Mouse (Mus musculus): ENCODE data around the gene Arhgap17. TPM values are rescaled to one million over a fixed set of nuclear protein-coding genes. Genes with fewer than 3 reads are reported as not detected.

Gene Arhgap17
- polyA plus RNA-seq, 1 experiment from 2014 or later = 21.8 TPM

DNA sequence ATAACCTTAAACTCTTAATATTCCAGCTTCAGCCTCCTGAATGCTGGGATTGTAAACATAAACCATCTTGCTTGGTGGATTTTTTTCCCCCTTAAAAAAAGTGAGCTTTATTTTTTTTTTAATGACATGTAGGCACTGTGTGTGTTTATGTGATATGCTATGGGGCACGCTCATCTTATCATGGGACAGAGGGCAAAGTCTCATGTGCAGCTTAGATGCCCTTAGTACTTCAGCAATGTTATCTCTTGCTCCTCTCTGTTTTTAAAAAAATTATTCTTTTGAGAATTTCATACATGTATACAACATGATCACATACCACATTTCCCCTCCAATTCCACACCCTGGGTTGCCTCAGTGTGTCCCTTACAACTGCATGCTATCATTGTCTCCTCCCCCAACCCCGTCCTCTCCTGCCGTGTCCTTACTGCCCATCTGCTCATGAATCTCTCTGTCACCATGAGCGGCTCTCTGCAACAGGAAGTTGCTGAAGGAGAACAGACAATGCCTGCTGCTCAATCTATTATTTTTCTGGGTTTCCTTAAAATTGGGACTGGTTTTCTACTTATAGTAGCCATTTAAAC, 123.1 kb downstream of the Arhgap17 start:
- H3K4me1 ChIP-seq (ENCODE audit: control insufficient read depth, insufficient read depth, low read length) = peaks cover 5% of the 10 kb centered on the region
- H3K9ac ChIP-seq (ENCODE audit: low read depth, low read length) = no peak overlapping the region
- no peaks in the 10 kb centered on the region for H3K9me3 ChIP-seq (ENCODE audit: control insufficient read depth, low read length)
- WGBS = 36% methylated on average over 4 of the region's 4 CpGs
- H3K36me3 ChIP-seq (ENCODE audit: control insufficient read depth, insufficient read depth, low read length) = no peaks in the 10 kb centered on the region
- no peak overlapping the region for H3K4me2 ChIP-seq (ENCODE audit: low read depth, low read length)
- H3K4me3 ChIP-seq (ENCODE audit: low read length) = no peak overlapping the region
- peak overlapping the region; percentile 68 for H3K27ac ChIP-seq (ENCODE audit: low read length)
- peak; percentile 73 for ATAC-seq
- no peaks in the 10 kb centered on the region for H3K27me3 ChIP-seq (replicated peaks; ENCODE audit: control insufficient read depth, insufficient read depth, low read length)

DNA sequence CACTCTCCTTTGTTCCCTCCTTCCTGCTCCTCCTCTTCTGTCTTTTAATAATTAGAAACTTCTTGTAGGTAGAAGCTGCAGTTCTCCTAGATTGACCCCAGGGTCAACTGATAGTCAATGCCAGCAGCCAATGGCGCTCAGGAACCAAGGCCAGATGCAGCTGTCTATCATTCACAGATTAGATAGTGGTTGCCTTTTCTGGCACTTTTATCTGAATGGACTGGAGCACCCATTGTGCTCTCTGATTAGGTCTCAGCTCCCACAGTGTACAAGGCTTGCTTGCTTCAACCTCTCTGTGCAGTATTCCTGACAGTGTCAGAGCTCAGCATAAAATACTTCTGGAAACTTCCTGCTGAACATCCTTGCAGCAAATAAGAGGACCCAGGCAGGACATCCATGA, 124.9 kb downstream of the Arhgap17 start:
- no peaks in the 10 kb centered on the region for H3K27me3 ChIP-seq (replicated peaks; ENCODE audit: control insufficient read depth, insufficient read depth, low read length)
- H3K9ac ChIP-seq (ENCODE audit: low read depth, low read length) = no peak overlapping the region
- no peak overlapping the region for H3K4me2 ChIP-seq (ENCODE audit: low read depth, low read length)
- ATAC-seq = peak; percentile 90
- 71% methylated on average over 1 of the region's 1 CpGs for WGBS
- H3K4me1 ChIP-seq (ENCODE audit: control insufficient read depth, insufficient read depth, low read length) = peaks cover 5% of the 10 kb centered on the region
- no peaks in the 10 kb centered on the region for H3K9me3 ChIP-seq (ENCODE audit: control insufficient read depth, low read length)
- no peak overlapping the region for H3K4me3 ChIP-seq (ENCODE audit: low read length)
- H3K36me3 ChIP-seq (ENCODE audit: control insufficient read depth, insufficient read depth, low read length) = no peaks in the 10 kb centered on the region
- H3K27ac ChIP-seq (ENCODE audit: low read length) = no peak overlapping the region

DNA sequence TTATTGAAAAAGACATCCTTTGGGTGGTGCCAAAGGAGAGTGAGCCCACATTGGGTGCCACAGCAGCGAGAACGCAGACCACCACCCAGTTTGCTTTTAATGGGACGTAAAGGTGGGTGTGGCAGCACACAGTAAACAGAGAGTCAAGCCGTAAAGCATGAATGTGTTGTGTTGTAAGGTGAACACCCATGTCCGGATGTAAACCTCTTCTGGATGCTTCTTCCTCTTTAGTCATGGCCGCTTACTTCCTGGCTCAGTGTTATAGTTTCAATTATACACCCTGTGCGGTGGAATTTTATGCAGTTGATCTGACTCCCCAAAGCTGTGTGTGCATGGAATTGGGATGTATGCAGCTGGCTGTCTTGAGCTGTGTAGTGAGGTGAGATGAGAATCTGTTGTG, 127.5 kb downstream of the Arhgap17 start:
- H3K4me1 ChIP-seq (ENCODE audit: control insufficient read depth, insufficient read depth, low read length) = peaks cover 3% of the 10 kb centered on the region
- no peak overlapping the region for H3K4me3 ChIP-seq (ENCODE audit: low read length)
- H3K27ac ChIP-seq (ENCODE audit: low read length) = no peak overlapping the region
- 74% methylated on average over 7 of the region's 7 CpGs for WGBS
- no peaks in the 10 kb centered on the region for H3K27me3 ChIP-seq (replicated peaks; ENCODE audit: control insufficient read depth, insufficient read depth, low read length)
- H3K9me3 ChIP-seq (ENCODE audit: control insufficient read depth, low read length) = no peaks in the 10 kb centered on the region
- H3K4me2 ChIP-seq (ENCODE audit: low read depth, low read length) = no peak overlapping the region
- H3K36me3 ChIP-seq (ENCODE audit: control insufficient read depth, insufficient read depth, low read length) = no peaks in the 10 kb centered on the region
- ATAC-seq = no peak
- no peak overlapping the region for H3K9ac ChIP-seq (ENCODE audit: low read depth, low read length)

DNA sequence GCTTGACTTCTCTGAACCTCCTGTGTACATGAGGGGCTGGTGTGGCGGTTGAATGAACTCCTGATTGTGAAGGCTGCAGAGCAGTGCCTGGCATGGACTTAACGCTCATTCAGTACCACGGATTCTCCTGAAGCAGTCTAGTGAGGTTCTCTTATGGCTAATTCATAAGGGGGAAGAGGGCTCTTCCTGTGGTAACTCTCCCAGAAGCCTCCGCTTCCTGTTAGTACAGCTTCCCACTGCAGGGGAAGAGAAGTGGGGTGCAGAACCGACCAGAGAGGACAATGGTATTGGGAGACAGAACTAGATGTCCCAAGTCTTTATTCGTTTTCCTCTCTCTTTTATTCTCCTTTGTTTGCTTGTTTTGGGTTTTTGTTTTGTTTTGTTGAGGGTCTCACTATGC, 129.7 kb downstream of the Arhgap17 start:
- H3K4me3 ChIP-seq (ENCODE audit: low read length) = no peak overlapping the region

DNA sequence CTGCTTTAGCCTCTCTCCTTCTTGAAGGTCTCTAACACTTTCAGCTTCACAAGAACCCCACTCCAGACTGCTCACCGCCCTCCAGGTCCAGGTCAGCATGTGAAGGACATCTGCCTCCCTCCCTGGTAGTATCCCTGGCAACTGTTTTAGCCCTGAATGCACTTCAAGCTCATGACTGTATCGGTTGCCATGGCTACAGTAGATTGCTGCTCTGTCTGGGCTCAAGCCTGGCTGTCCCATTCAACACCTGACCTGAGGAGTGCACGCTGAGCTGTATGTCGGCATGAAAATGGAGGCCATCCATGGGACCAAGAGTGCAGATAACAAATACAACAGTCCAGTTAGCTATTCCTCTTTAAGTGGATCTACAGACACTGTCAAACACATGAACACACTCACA, 131.1 kb downstream of the Arhgap17 start:
- ATAC-seq = no peak
- Histone ChIP-seq H3K4me2 (ENCODE audit: low read depth, low read length) (no peak overlapping the region), H3K27ac (ENCODE audit: low read length) (no peak overlapping the region), H3K36me3 (ENCODE audit: control insufficient read depth, insufficient read depth, low read length) (no peaks in the 10 kb centered on the region), H3K9ac (ENCODE audit: low read depth, low read length) (no peak overlapping the region), H3K27me3 (replicated peaks; ENCODE audit: control insufficient read depth, insufficient read depth, low read length) (no peaks in the 10 kb centered on the region), H3K4me3 (ENCODE audit: low read length) (no peak overlapping the region), H3K4me1 (ENCODE audit: control insufficient read depth, insufficient read depth, low read length) (no peaks in the 10 kb centered on the region), H3K9me3 (ENCODE audit: control insufficient read depth, low read length) (no peaks in the 10 kb centered on the region)
- 75% methylated on average over 4 of the region's 4 CpGs for WGBS

More for the DNA sequence above, 129.7 kb downstream of the Arhgap17 start:
- Histone ChIP-seq H3K27ac (ENCODE audit: low read length) (no peak overlapping the region), H3K9me3 (ENCODE audit: control insufficient read depth, low read length) (no peaks in the 10 kb centered on the region), H3K27me3 (replicated peaks; ENCODE audit: control insufficient read depth, insufficient read depth, low read length) (no peaks in the 10 kb centered on the region), H3K9ac (ENCODE audit: low read depth, low read length) (no peak overlapping the region), H3K4me1 (ENCODE audit: control insufficient read depth, insufficient read depth, low read length) (no peaks in the 10 kb centered on the region), H3K4me2 (ENCODE audit: low read depth, low read length) (no peak overlapping the region), H3K36me3 (ENCODE audit: control insufficient read depth, insufficient read depth, low read length) (no peaks in the 10 kb centered on the region)
- ATAC-seq = no peak
- WGBS = 70% methylated on average over 6 of the region's 6 CpGs

DNA sequence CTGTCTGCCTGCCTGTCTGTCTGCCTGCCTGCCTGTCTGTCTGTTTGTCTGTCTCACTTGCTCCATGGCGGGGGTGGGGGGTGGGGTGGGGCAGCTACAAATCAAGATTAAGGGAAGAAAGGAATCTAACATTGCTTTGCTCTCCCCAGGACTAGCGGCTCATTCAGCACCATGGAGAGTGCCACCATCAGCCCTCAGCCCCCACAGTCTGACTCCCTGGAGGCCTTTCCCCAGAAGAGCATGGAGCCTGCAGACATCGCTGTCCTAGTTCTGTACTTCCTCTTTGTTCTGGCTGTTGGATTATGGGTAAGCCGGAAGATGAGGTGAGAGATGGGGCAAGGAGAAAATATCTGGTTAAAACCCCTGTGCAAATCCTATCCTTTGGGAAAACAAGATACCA, 134.3 kb downstream of the Arhgap17 start:
- Histone ChIP-seq H3K27me3 (replicated peaks; ENCODE audit: control insufficient read depth, insufficient read depth, low read length) (no peaks in the 10 kb centered on the region), H3K4me2 (ENCODE audit: low read depth, low read length) (no peak overlapping the region), H3K4me3 (ENCODE audit: low read length) (no peak overlapping the region), H3K36me3 (ENCODE audit: control insufficient read depth, insufficient read depth, low read length) (no peaks in the 10 kb centered on the region), H3K9ac (ENCODE audit: low read depth, low read length) (no peak overlapping the region), H3K27ac (ENCODE audit: low read length) (no peak overlapping the region), H3K9me3 (ENCODE audit: control insufficient read depth, low read length) (no peaks in the 10 kb centered on the region), H3K4me1 (ENCODE audit: control insufficient read depth, insufficient read depth, low read length) (no peaks in the 10 kb centered on the region)
- 30% methylated on average over 4 of the region's 4 CpGs for WGBS
- no peak for ATAC-seq

Other genes starting within 250 kb of the Arhgap17 start
- gene Tnrc6a, start 246.0 kb downstream of the Arhgap17 start, polyA plus RNA-seq (2015; fragmentation: Nextera tagmentation; extraction: Ambion mirVana) = 33.9 and 39.0 TPM in 2 replicates
- 25.3 and 39.3 TPM in 2 replicates for gene Slc5a11, start 155.1 kb downstream of the Arhgap17 start, polyA plus RNA-seq (2015; fragmentation: Nextera tagmentation; extraction: Ambion mirVana)
- gene Lcmt1, start 131 bp downstream of the Arhgap17 start, polyA plus RNA-seq (2015; fragmentation: Nextera tagmentation; extraction: Ambion mirVana) = 43.1 and 47.0 TPM in 2 replicates
- gene Aqp8, start 92.4 kb upstream of the Arhgap17 start, polyA plus RNA-seq (2015; fragmentation: Nextera tagmentation; extraction: Ambion mirVana) = 33.2 and 42.2 TPM in 2 replicates
- 1.1 TPM in 2 replicates for gene Zkscan2, start 130.5 kb upstream of the Arhgap17 start, polyA plus RNA-seq (2015; fragmentation: Nextera tagmentation; extraction: Ambion mirVana)